Mouse (Mus musculus) CH12.LX (cell line): ENCODE measurements around the gene Hmga1b. TPM values are rescaled to one million over a fixed set of nuclear protein-coding genes. Genes with fewer than 3 reads are reported as not detected.
"Not testable (repeated sequence)": the region's sequence is repeated elsewhere in the genome, so short reads cannot be mapped to it uniquely, and the experiment has no call there.

Source experiments
- DNase-seq: peaks from one replicate; pipeline ENCODE4 v3.0.0-alpha.2; 2013; ENCODE audit errors: extremely low read depth
- H3K27ac ChIP-seq: 2 replicates; pipeline ENCODE4 v1.5.1; 2012; ENCODE audit warnings: low read depth, mild to moderate bottlenecking, control low read depth, moderate library complexity; ENCODE audit not compliant: insufficient read depth
- H3K27me3 ChIP-seq: replicated peaks from 2 replicates; pipeline ENCODE3; 2012; ENCODE audit warnings: inconsistent platforms
- H3K36me3 ChIP-seq, 2 experiments: replicated peaks in 1 of 2; 2 replicates each; pipeline versions ENCODE3 to v1.6.1; 2012; ENCODE audit warnings: inconsistent platforms in 1 of 2, low read length in 1 of 2, mild to moderate bottlenecking in 1 of 2, mixed read lengths in 1 of 2, moderate library complexity in 1 of 2; ENCODE audit not compliant: control insufficient read depth in 1 of 2, insufficient read depth in 1 of 2
- H3K4me1 ChIP-seq, 2 experiments: 2 replicates each; pipeline ENCODE4 v1.6.1; 2012; ENCODE audit warnings: inconsistent platforms in 1 of 2, moderate library complexity in 1 of 2; ENCODE audit not compliant: insufficient read depth in 2 of 2, control insufficient read depth in 1 of 2
- H3K4me2 ChIP-seq: 2 replicates; pipeline ENCODE4 v1.6.1; 2012; ENCODE audit warnings: low read depth, mild to moderate bottlenecking, control low read depth; ENCODE audit not compliant: poor library complexity, insufficient read depth, severe bottlenecking
- H3K4me3 ChIP-seq, 3 experiments: fragments of 150-350 bp in 1 of 3; sonication (generic) in 1 of 3; replicated peaks in 1 of 3; 2 replicates each; pipeline versions ENCODE3 to v1.5.1; 2011 to 2012; ENCODE audit warnings: low read depth in 2 of 3, low read length in 2 of 3, mild to moderate bottlenecking in 2 of 3, moderate library complexity in 2 of 3, control low read depth in 1 of 3, improper control_type of control experiment in 1 of 3, inconsistent platforms in 1 of 3, mixed read lengths in 1 of 3; ENCODE audit not compliant: poor library complexity in 1 of 3
- H3K79me2 ChIP-seq: replicated peaks from 2 replicates; pipeline ENCODE4 v1.6.1; 2012; ENCODE audit warnings: mild to moderate bottlenecking, moderate library complexity; ENCODE audit not compliant: control insufficient read depth, poor library complexity, insufficient read depth, severe bottlenecking; ENCODE audit errors: extremely low read depth
- H3K9ac ChIP-seq: 2 replicates; pipeline ENCODE4 v1.6.1; 2012; ENCODE audit warnings: low read depth, mild to moderate bottlenecking, control low read depth, moderate library complexity; ENCODE audit not compliant: insufficient read depth
- H3K9me3 ChIP-seq: replicated peaks from 2 replicates; pipeline ENCODE3; 2012; ENCODE audit warnings: low read length, inconsistent platforms, mixed read lengths
- BHLHE40 ChIP-seq: IDR thresholded peaks from 2 replicates; pipeline ENCODE4 v1.6.1; 2011; ENCODE audit warnings: mild to moderate bottlenecking, low read depth, low read length, improper control_type of control experiment
- CHD1 ChIP-seq: IDR thresholded peaks from 2 replicates; pipeline ENCODE4 v1.6.1; 2012; ENCODE audit warnings: low read depth, low read length, improper control_type of control experiment, inconsistent platforms
- ELF1 ChIP-seq: IDR thresholded peaks from 2 replicates; pipeline ENCODE4 v1.6.1; 2014; ENCODE audit warnings: low read depth, mild to moderate bottlenecking, inconsistent platforms, low read length, improper control_type of control experiment
- EP300 ChIP-seq: IDR thresholded peaks from 2 replicates; pipeline ENCODE4 v1.6.1; 2011; ENCODE audit warnings: low read length, improper control_type of control experiment
- HCFC1 ChIP-seq: IDR thresholded peaks from 2 replicates; pipeline ENCODE4 v1.6.1; 2012; ENCODE audit warnings: low read depth, mild to moderate bottlenecking, inconsistent platforms, low read length, improper control_type of control experiment
- MAX ChIP-seq: IDR thresholded peaks from 2 replicates; pipeline ENCODE4 v1.6.1; 2011; ENCODE audit warnings: low read length, improper control_type of control experiment
- MXI1 ChIP-seq: IDR thresholded peaks from 2 replicates; pipeline ENCODE4 v1.6.1; 2011; ENCODE audit warnings: mild to moderate bottlenecking, low read depth, low read length, improper control_type of control experiment
- MYC ChIP-seq: IDR thresholded peaks from 2 replicates; pipeline ENCODE4 v1.6.1; 2011; ENCODE audit warnings: low read depth, mild to moderate bottlenecking, improper control_type of control experiment, low read length
- NELFE ChIP-seq: IDR thresholded peaks from 2 replicates; pipeline ENCODE4 v1.6.1; 2011; ENCODE audit warnings: low read depth, low read length, improper control_type of control experiment
- NRF1 ChIP-seq: IDR thresholded peaks from 2 replicates; pipeline ENCODE4 v1.6.1; 2014; ENCODE audit warnings: low read depth, mild to moderate bottlenecking, inconsistent platforms, low read length, improper control_type of control experiment, moderate library complexity
- POLR2AphosphoS2 ChIP-seq: IDR thresholded peaks from 2 replicates; pipeline ENCODE4 v1.6.1; 2011; ENCODE audit warnings: low read depth, low read length, improper control_type of control experiment
- USF1 ChIP-seq: IDR thresholded peaks from 2 replicates; pipeline ENCODE4 v1.6.1; 2014; ENCODE audit warnings: low read depth, mild to moderate bottlenecking, inconsistent platforms, low read length, improper control_type of control experiment
- ZC3H11A ChIP-seq: IDR thresholded peaks from 2 replicates; pipeline ENCODE4 v1.6.1; 2012; ENCODE audit warnings: low read depth, mild to moderate bottlenecking, inconsistent platforms, low read length, improper control_type of control experiment
- dilution Hi-C: fragments of 300-500 bp; cut with MboI; formaldehyde crosslinking; loops from 2 replicates; pipeline ENCODE4 v1.14.3; 2020; ENCODE audit warnings: low sequenced_read_pairs; ENCODE audit not compliant: extremely low pct_unique_long_range_greater_than_20kb, extremely low pct_ligation_motif_present
- in situ Hi-C: fragments of 300-500 bp; cut with MboI; formaldehyde crosslinking; loops from 3 replicates; pipeline ENCODE4 v1.14.3; 2019; ENCODE audit warnings: low sequenced_read_pairs, low pct_ligation_motif_present, low pct_unique_long_range_greater_than_20kb, mixed read lengths
- polyA plus RNA-seq: library from polyadenylated mRNA; unstranded; fragments of >175 nt; gene quantifications from 2 replicates; pipeline ENCODE4 v1.2.1, GENCODE M21; 2012; ENCODE audit warnings: low read depth; ENCODE audit not compliant: insufficient read length
- total RNA-seq, 2 experiments: library from RNA; depleted of rRNA; stranded (reverse); fragments of 300-350 nt in 1 of 2; fragments of >200 nt in 1 of 2; gene quantifications; 2 replicates each; pipeline ENCODE4 v1.2.3; 2012 to 2014

The Hmga1b gene
- total and polyA plus RNA-seq, 3 experiments = 126 to 414 (median 167) TPM

- Histone ChIP-seq H3K27me3 (peaks cover 20% of the 10 kb centered on the region), H3K4me2 (no peak overlapping the region), H3K36me3 (no peaks in the 10 kb centered on the region), H3K27ac (no peak overlapping the region), H3K9me3 (peaks cover 41% of the 10 kb centered on the region), H3K79me2 (no peaks in the 10 kb centered on the region), H3K4me1 (peaks cover 0 to 3% of the 10 kb centered on the region in 2 experiments; a peak in 1 of 4 replicates), H3K4me3 (no peak overlapping the region), H3K9ac (no peak overlapping the region)
- in situ Hi-C loops (no loop called here), dilution Hi-C loops (no loop called here)
- no peak for TF ChIP-seq HCFC1
- DNase-seq = no peak
Observed at GRCm38 (mm10) chr11:120761811-120762671, 553 bp upstream of the Hmga1b start.

DNA sequence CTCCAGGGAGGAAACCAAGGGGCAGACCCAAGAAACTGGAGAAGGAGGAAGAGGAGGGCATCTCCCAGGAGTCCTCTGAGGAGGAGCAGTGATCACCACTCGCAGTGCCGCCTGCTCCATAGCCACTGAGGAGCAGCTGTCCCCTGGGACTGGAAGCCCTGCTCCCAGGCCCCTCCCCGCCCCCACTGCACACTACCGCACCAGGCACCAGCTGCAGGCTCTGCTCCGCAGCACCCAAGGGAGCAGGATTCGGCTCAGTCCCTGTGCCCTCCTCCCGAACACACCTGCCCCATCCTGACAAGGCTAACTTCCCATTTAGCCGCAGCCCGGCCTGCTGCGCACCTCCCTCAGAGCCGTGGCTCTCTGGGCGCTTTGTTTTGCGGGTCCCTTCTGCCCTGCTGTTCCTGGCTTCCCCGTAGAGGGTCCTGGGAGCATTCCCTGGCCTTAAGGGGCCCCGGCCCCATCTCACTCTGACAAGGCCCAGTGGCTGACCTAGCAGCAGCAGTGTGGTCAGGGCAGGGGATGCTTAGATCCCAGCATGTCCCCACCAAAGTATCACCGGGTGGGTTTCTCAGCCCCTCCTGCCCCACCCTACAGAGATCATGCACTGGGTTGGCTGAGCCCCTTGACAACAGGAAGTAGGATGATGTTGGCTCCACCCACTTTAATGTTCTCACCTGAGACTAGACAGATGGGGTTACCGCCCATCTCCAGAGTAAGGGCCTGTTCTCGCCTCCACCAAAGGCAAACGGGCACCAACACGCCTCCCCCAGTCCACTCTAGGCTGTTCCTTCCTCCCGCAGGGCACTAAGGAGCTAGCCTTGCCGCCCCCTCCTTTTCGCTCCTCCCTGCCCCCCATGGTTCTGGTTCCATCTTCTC is 766 bp downstream of the Hmga1b start:
- in situ Hi-C loops, H3K36me3 ChIP-seq, H3K79me2 ChIP-seq, H3K27ac ChIP-seq, DNase-seq, H3K4me2 ChIP-seq, H3K9ac ChIP-seq, H3K4me1 ChIP-seq, H3K4me3 ChIP-seq, dilution Hi-C loops: not testable (repeated sequence)
- Histone ChIP-seq H3K27me3 (peaks cover 25% of the 10 kb centered on the region), H3K9me3 (peaks cover 33% of the 10 kb centered on the region)

- peaks cover 25% of the 10 kb centered on the region for H3K27me3 ChIP-seq
- H3K27ac ChIP-seq, H3K4me2 ChIP-seq, H3K4me1 ChIP-seq, H3K4me3 ChIP-seq, DNase-seq, H3K9me3 ChIP-seq, dilution Hi-C loops, H3K9ac ChIP-seq, H3K79me2 ChIP-seq, H3K36me3 ChIP-seq: not testable (repeated sequence)
- in situ Hi-C loops = loop anchor here (5.0 kb wide), 1 partner anchor 40 kb away; the partner anchor contains the start of gene Dcxr
Observed at GRCm38 (mm10) chr11:120767023-120767422, 4.4 kb downstream of the Hmga1b start.

DNA sequence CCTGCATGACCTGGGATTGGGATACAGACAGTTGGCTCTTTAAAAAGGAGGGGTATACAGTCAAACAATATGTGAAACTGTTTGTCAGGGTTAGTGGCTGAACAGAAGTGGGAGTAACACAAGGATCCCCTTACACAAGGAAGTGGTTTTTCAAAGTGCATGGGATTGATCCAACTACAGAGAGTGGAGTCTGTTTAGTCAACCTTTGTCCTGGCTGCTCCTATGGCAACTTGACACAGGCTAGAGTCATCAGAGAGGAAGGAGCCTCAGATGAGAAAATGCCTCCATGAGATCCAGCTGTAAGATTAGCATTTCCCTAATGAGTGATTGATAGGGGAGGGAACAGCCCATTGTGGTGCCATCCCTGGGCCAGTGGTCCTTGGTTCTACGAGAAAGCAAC is 5.6 kb downstream of the Hmga1b start:
- H3K4me3 ChIP-seq = no peak overlapping the region
- no peak overlapping the region for H3K9ac ChIP-seq
- DNase-seq = no peak
- H3K79me2 ChIP-seq = no peaks in the 10 kb centered on the region
- H3K9me3 ChIP-seq = no peaks in the 10 kb centered on the region
- dilution Hi-C loops = no loop called here
- no peak overlapping the region for H3K27ac ChIP-seq
- in situ Hi-C loops = loop anchor here (5.0 kb wide), 1 partner anchor 41 kb away; the partner anchor contains the start of gene Dcxr
- H3K4me1 ChIP-seq = peaks cover 3 to 5% of the 10 kb centered on the region in 2 experiments; a peak in 2 of 4 replicates
- no peak overlapping the region for H3K4me2 ChIP-seq
- peaks cover 21% of the 10 kb centered on the region for H3K27me3 ChIP-seq
- H3K36me3 ChIP-seq = no peaks in the 10 kb centered on the region
- TF ChIP-seq MAX (no peak), NELFE (no peak), CHD1 (no peak), POLR2AphosphoS2 (no peak), MXI1 (no peak), EP300 (no peak), NRF1 (no peak), BHLHE40 (no peak), HCFC1 (no peak), USF1 (no peak), ELF1 (no peak), MYC (no peak), ZC3H11A (no peak)
